Comparison of ENCODE assay signal across 21 mouse cellular contexts in the genomic region with DNA sequence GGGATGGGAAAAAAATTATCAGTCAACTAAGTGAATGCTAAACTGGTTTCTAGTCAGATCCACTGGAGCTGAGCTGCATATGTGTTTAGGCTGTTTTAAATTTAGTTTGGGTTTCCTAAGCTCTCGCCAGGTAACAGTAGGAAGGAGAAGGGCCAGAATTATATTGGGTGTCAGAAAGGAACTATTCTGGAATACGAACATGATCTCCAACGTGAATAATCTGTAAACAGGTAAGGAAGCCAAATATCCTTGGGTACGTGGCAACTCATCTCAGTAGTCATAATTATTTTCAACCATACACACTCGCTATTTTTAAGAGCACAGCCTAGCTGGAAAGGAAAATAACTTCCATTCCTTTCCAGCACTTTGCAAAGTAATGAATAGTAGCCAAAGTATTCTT.
"Had no signal": no experiment of that assay in that cellular context is flagged by ENCODE, and none has a peak within 500 bp of the region (broad histone marks: within the 10 kb centered on the region; RNA-seq: fewer than 3 reads in every experiment).

No protein-coding gene starts in this region.

- H3K36me3 ChIP-seq: heart, embryonic 15.5 days; hindbrain, embryonic 13.5 days; hindbrain, embryonic 15.5 days; kidney, embryonic 15.5 days; limb, embryonic 13.5 days; limb, embryonic 15.5 days had no signal

- H3K4me3 ChIP-seq: heart, embryonic 10.5 days; heart, embryonic 13.5 days; heart, embryonic 15.5 days; hindbrain, embryonic 13.5 days; hindbrain, embryonic 15.5 days; kidney, embryonic 15.5 days; limb, embryonic 13.5 days; limb, embryonic 15.5 days had no signal

- H3K27me3 ChIP-seq: heart, embryonic 13.5 days; heart, embryonic 15.5 days; hindbrain, embryonic 13.5 days; hindbrain, embryonic 15.5 days; kidney, embryonic 15.5 days had no signal

- DNase-seq: forebrain, postnatal 0 days; gastrocnemius, postnatal 36 days; heart, postnatal 14 days; heart, postnatal 36 days; kidney, adult 11 months; layer of hippocampus, adult 9-11 months; layer of hippocampus, postnatal 36 days; left cerebral cortex, postnatal 4 days had no signal

- H3K27ac ChIP-seq: heart, embryonic 10.5 days; heart, embryonic 13.5 days; heart, embryonic 15.5 days; hindbrain, embryonic 13.5 days; hindbrain, embryonic 15.5 days; hindbrain, postnatal 0 days; kidney, embryonic 15.5 days; kidney, postnatal 0 days; limb, embryonic 13.5 days; limb, embryonic 15.5 days; liver, embryonic 14.5 days had no signal

- H3K4me2 ChIP-seq: heart, embryonic 13.5 days; heart, embryonic 15.5 days; hindbrain, embryonic 13.5 days; hindbrain, embryonic 15.5 days; kidney, embryonic 15.5 days; limb, embryonic 13.5 days; limb, embryonic 15.5 days; liver, embryonic 11.5 days had no signal

- H3K9me3 ChIP-seq: heart, embryonic 10.5 days; heart, embryonic 13.5 days; heart, embryonic 15.5 days; hindbrain, embryonic 13.5 days; hindbrain, embryonic 15.5 days; kidney, embryonic 15.5 days; limb, embryonic 13.5 days; limb, embryonic 15.5 days had no signal

- H3K9ac ChIP-seq: forebrain, postnatal 0 days; heart, embryonic 13.5 days; heart, embryonic 15.5 days; hindbrain, embryonic 13.5 days; hindbrain, embryonic 15.5 days; kidney, embryonic 15.5 days; limb, embryonic 13.5 days; limb, embryonic 15.5 days; liver, embryonic 14.5 days had no signal

- ATAC-seq: forebrain, postnatal 0 days; hindbrain, postnatal 0 days; intestine, embryonic 16.5 days had no signal
